Mouse (Mus musculus) liver, adult 2 months (tissue): ENCODE measurements around the gene Katna1. TPM values are rescaled to one million over a fixed set of nuclear protein-coding genes. Genes with fewer than 3 reads are reported as not detected.

Experiments used
- DNase-seq: peaks from one replicate; pipeline ENCODE4 v3.0.0-alpha.2; 2011; ENCODE audit warnings: low read depth, low spot score; ENCODE audit errors: extremely low read depth
- H3K27ac ChIP-seq: fragments of 200-500 bp; replicated peaks from 2 replicates; pipeline ENCODE4 v1.5.1; 2012; ENCODE audit warnings: low read depth, mild to moderate bottlenecking, control low read depth, inconsistent platforms, low read length; ENCODE audit not compliant: insufficient read depth
- H3K27me3 ChIP-seq: fragments of 200-500 bp; 2 replicates; pipeline ENCODE4 v1.6.1; 2012; ENCODE audit warnings: mild to moderate bottlenecking, moderate library complexity, low read length, inconsistent platforms; ENCODE audit not compliant: control insufficient read depth, insufficient read depth
- H3K36me3 ChIP-seq: fragments of 200-500 bp; 2 replicates; pipeline ENCODE4 v1.6.1; 2012; ENCODE audit warnings: low read length, inconsistent platforms; ENCODE audit not compliant: control insufficient read depth, insufficient read depth
- H3K4me1 ChIP-seq: fragments of 200-500 bp; 2 replicates; pipeline ENCODE4 v1.6.1; 2011; ENCODE audit warnings: low read length; ENCODE audit not compliant: control insufficient read depth, insufficient read depth
- H3K4me3 ChIP-seq: fragments of 200-500 bp; 2 replicates; pipeline ENCODE4 v1.5.1; 2011; ENCODE audit warnings: low read depth, mild to moderate bottlenecking, control low read depth, low read length, moderate library complexity; ENCODE audit not compliant: insufficient read depth
- H3K79me2 ChIP-seq: fragments of 200-500 bp; 2 replicates; pipeline ENCODE4 v1.6.1; 2012; ENCODE audit warnings: inconsistent platforms, mild to moderate bottlenecking, low read length, moderate library complexity; ENCODE audit not compliant: control insufficient read depth, insufficient read depth
- H3K9ac ChIP-seq: fragments of 200-500 bp; 2 replicates; pipeline ENCODE4 v1.6.1; 2012; ENCODE audit warnings: low read depth, mild to moderate bottlenecking, control low read depth, inconsistent platforms, low read length
- CTCF ChIP-seq: fragments of 200-500 bp; IDR thresholded peaks from 2 replicates; pipeline ENCODE4 v1.5.1; 2011; ENCODE audit warnings: low read depth, low read length, control low read depth
- POLR2A ChIP-seq: fragments of 200-500 bp; IDR thresholded peaks from 2 replicates; pipeline ENCODE4 v1.6.1; 2011; ENCODE audit warnings: low read length, control low read depth; ENCODE audit not compliant: insufficient read depth; ENCODE audit errors: extremely low read depth
- WGBS: fragments of 180-500 bp; shearing (Covaris S2); methylation state at CpG from one replicate; pipeline ENCODE4 v1.1.7; 2018; 5-methylcytosine and 5-hydroxymethylcytosine counted together
- polyA plus RNA-seq: library from polyadenylated mRNA; depleted of rRNA; stranded (reverse); fragments of >200 nt; gene quantifications from 2 replicates; pipeline ENCODE4 v1.2.3, GENCODE M21; 2012
- total RNA-seq: library from RNA; depleted of rRNA; stranded (reverse); fragments of >200 nt; gene quantifications from 2 replicates; pipeline ENCODE4 v1.2.3, GENCODE M21; 2014

The Katna1 gene
- total and polyA plus RNA-seq, 2 experiments = 1.7 to 18.9 TPM

- no peaks in the 10 kb centered on the region for H3K79me2 ChIP-seq
- H3K36me3 ChIP-seq = peaks cover 40% of the 10 kb centered on the region
- no peaks in the 10 kb centered on the region for H3K27me3 ChIP-seq
- no peak for DNase-seq
- no peak overlapping the region for H3K27ac ChIP-seq
- no peaks in the 10 kb centered on the region for H3K4me1 ChIP-seq
- WGBS = 84% methylated on average over 6 of the region's 6 CpGs
- H3K9ac ChIP-seq = no peak overlapping the region
- no peak overlapping the region for H3K4me3 ChIP-seq
- TF ChIP-seq POLR2A = no peak
- TF ChIP-seq CTCF = no peak
These were observed 23.0 kb downstream of the Katna1 start for GRCm38 (mm10) chr10:7748752-7749151.

DNA sequence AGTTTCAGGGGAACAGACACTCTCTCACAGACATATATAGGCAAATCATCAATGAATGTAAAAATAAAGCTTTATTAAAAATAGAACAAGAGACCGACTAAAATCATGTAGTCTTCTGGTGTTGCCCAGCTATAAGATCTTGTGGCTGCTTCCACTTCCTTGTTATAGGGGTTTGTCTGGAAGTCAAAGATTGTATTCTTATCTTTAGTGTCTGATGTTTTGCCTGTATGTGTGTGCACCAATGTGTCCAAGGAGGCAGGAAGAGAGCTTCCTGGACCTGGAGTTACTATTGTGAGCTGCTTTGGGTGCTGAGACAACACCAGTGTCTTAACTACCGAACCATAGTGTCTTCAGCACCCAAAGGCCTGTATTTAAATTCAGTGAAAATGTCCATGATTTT lies 31.7 kb downstream of the Katna1 start:
- 77% methylated on average over 2 of the region's 2 CpGs for WGBS
- Histone ChIP-seq H3K36me3 (peaks cover 43% of the 10 kb centered on the region), H3K27ac (no peak overlapping the region), H3K9ac (no peak overlapping the region), H3K79me2 (no peaks in the 10 kb centered on the region), H3K4me1 (no peaks in the 10 kb centered on the region), H3K4me3 (no peak overlapping the region), H3K27me3 (no peaks in the 10 kb centered on the region)
- no peak for TF ChIP-seq CTCF
- no peak for TF ChIP-seq POLR2A
- no peak for DNase-seq

DNA sequence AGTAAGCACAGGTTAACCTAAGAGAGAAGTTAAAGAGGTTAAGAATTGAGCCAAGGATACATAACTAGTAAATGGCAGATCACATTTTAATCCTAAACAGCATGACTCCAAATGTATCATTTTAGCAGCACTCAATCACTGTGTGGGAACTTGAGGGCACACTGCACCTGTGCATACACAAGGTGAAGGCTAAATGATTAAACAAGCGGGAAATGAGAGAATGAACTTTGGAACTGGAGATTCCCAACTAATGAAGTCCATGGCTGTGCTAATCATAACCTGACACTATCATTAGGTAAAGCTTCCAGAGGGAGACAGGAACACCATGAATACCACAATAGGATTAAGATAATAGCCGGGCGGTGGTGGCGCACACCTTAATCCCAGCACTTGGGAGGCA lies 46.5 kb downstream of the Katna1 start:
- H3K4me3 ChIP-seq = no peak overlapping the region
- H3K27ac ChIP-seq = no peak overlapping the region
- peaks cover 42% of the 10 kb centered on the region for H3K36me3 ChIP-seq
- no peak overlapping the region for H3K9ac ChIP-seq
- peak; percentile 20 for DNase-seq
- H3K4me1 ChIP-seq = 0 out of 2 replicates have a peak, but pooled peaks cover 2% of the 10 kb centered on the region
- 84% methylated on average over 4 of the region's 4 CpGs for WGBS
- TF ChIP-seq POLR2A = no peak
- TF ChIP-seq CTCF = no peak
- peaks cover 4% of the 10 kb centered on the region; the same call in 1 of the 2 replicates for H3K79me2 ChIP-seq
- H3K27me3 ChIP-seq = no peaks in the 10 kb centered on the region

- peaks cover 4% of the 10 kb centered on the region; the same call in 1 of the 2 replicates for H3K79me2 ChIP-seq
These were observed 47.0 kb downstream of the Katna1 start for GRCm38 (mm10) chr10:7772769-7773168.

GRCm38 (mm10) chr10:7775421-7775820 lies 49.6 kb downstream of the Katna1 start:
- Histone ChIP-seq H3K36me3 (peaks cover 38% of the 10 kb centered on the region), H3K9ac (no peak overlapping the region), H3K4me1 (peaks cover 6% of the 10 kb centered on the region; the same call in 1 of the 2 replicates), H3K27me3 (no peaks in the 10 kb centered on the region), H3K79me2 (peaks cover 4% of the 10 kb centered on the region; the same call in 1 of the 2 replicates), H3K4me3 (no peak overlapping the region), H3K27ac (no peak overlapping the region)
- TF ChIP-seq POLR2A (no peak), CTCF (no peak)
- WGBS = 67% methylated on average over 8 of the region's 8 CpGs
- peak; percentile 68 for DNase-seq

More at GRCm38 (mm10) chr10:7772769-7773168, 47.0 kb downstream of the Katna1 start:
- Histone ChIP-seq H3K4me1 (0 out of 2 replicates have a peak, but pooled peaks cover 2% of the 10 kb centered on the region), H3K4me3 (no peak overlapping the region), H3K27me3 (no peaks in the 10 kb centered on the region), H3K27ac (no peak overlapping the region), H3K9ac (no peak overlapping the region), H3K36me3 (peaks cover 43% of the 10 kb centered on the region)
- TF ChIP-seq CTCF (no peak), POLR2A (no peak)
- no peak for DNase-seq
- 17% methylated on average over 1 of the region's 1 CpGs for WGBS

GRCm38 (mm10) chr10:7778361-7778760 lies 52.6 kb downstream of the Katna1 start:
- DNase-seq = peak; percentile 7
- H3K9ac ChIP-seq = no peak overlapping the region
- no peaks in the 10 kb centered on the region for H3K27me3 ChIP-seq
- no peak overlapping the region for H3K27ac ChIP-seq
- H3K36me3 ChIP-seq = peaks cover 15% of the 10 kb centered on the region
- peaks cover 6% of the 10 kb centered on the region; the same call in 1 of the 2 replicates for H3K4me1 ChIP-seq
- no peak overlapping the region for H3K4me3 ChIP-seq
- TF ChIP-seq CTCF = no peak
- TF ChIP-seq POLR2A = no peak
- peaks cover 6% of the 10 kb centered on the region; the same call in 1 of the 2 replicates for H3K79me2 ChIP-seq
- WGBS = 93% methylated on average over 3 of the region's 3 CpGs
